Mouse (Mus musculus): ENCODE results near the gene Atl3.

DNA sequence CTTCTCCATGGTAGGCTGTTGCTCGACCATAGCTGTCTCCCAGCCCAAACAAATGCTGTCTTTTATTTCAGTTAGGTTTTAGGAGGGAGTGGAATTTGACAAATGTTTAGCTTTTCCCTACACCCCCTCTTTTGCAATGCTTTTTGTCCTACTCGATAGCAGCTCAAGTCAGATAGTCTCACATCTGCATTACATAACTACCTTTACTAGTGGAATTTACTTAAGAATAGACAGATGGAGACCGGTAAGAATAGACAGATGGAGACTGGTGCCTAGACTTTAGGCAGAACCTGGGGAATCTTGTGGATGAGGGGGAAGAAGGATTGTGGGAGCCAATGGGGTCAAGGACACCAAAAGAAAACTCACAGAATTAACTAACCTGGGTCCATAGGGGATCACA is 89.8 kb downstream of the Atl3 start:
- TF ChIP-seq POLR2A (IDR thresholded peaks at IDR 0.05; ENCODE audit: control insufficient read depth, extremely low read depth, insufficient read depth, low read length, poor library complexity) (no peak), CTCF (IDR thresholded peaks at IDR 0.05; ENCODE audit: borderline replicate concordance, control insufficient read depth, extremely low read depth, insufficient read depth, low read length, poor library complexity) (no peak)
